Comparison of ENCODE assay signal across 8 mouse cellular contexts in genomic region chrX:77720298-77720697, GRCm38 (mm10).
DNase-seq lines count a peak whose midpoint lies in the region; ATAC-seq and TF ChIP-seq lines count a peak whose summit lies in the region.

No protein-coding gene starts in this region.

- no peaks in the 10 kb centered on the region for H3K4me1 ChIP-seq in heart, postnatal 0 days (ENCODE audit: control insufficient read depth, insufficient read depth)
- H3K4me1 ChIP-seq in heart, embryonic 12.5 days (replicated peaks): no peaks in the 10 kb centered on the region
- no peaks in the 10 kb centered on the region for H3K4me1 ChIP-seq in forebrain, embryonic 16.5 days (replicated peaks; ENCODE audit: control insufficient read depth, insufficient read depth, low read length)
- no peaks in the 10 kb centered on the region for H3K4me1 ChIP-seq in midbrain, embryonic 16.5 days (ENCODE audit: control insufficient read depth, insufficient read depth, low read length)

- no peak overlapping the region for H3K4me2 ChIP-seq in heart, postnatal 0 days (ENCODE audit: low read depth, low read length)
- no peak overlapping the region for H3K4me2 ChIP-seq in heart, embryonic 12.5 days
- no peak overlapping the region for H3K4me2 ChIP-seq in forebrain, embryonic 16.5 days (ENCODE audit: low read length)
- no peak overlapping the region for H3K4me2 ChIP-seq in midbrain, embryonic 16.5 days (ENCODE audit: low read length)

- H3K27ac ChIP-seq in heart, postnatal 0 days (ENCODE audit: low read depth): no peak overlapping the region
- no peak overlapping the region for H3K27ac ChIP-seq in heart, embryonic 12.5 days (ENCODE audit: poor library complexity, severe bottlenecking)
- no peak overlapping the region for H3K27ac ChIP-seq in forebrain, embryonic 16.5 days (ENCODE audit: low read length)
- no peak overlapping the region for H3K27ac ChIP-seq in midbrain, embryonic 16.5 days (ENCODE audit: low read length)

- H3K9ac ChIP-seq in heart, postnatal 0 days (replicated peaks; ENCODE audit: low read depth, low read length): no peak overlapping the region
- H3K9ac ChIP-seq in heart, embryonic 12.5 days: no peak overlapping the region
- no peak overlapping the region for H3K9ac ChIP-seq in forebrain, embryonic 16.5 days (replicated peaks; ENCODE audit: low read depth, low read length)
- H3K9ac ChIP-seq in midbrain, embryonic 16.5 days (ENCODE audit: low read depth, low read length): no peak overlapping the region

- no peak overlapping the region for H3K4me3 ChIP-seq in heart, postnatal 0 days (ENCODE audit: low read depth, low read length)
- no peak overlapping the region for H3K4me3 ChIP-seq in heart, embryonic 12.5 days
- H3K4me3 ChIP-seq in forebrain, embryonic 16.5 days (replicated peaks; ENCODE audit: low read length): no peak overlapping the region
- H3K4me3 ChIP-seq in midbrain, embryonic 16.5 days (ENCODE audit: low read depth, low read length): no peak overlapping the region

- ATAC-seq in heart, postnatal 0 days (ENCODE audit: insufficient read depth, low read depth): no peak
- no peak for ATAC-seq in heart, embryonic 12.5 days (ENCODE audit: insufficient number of reproducible peaks, low FRiP score)
- ATAC-seq in CD4-positive, CD25-positive, alpha-beta regulatory T cell, adult 4 months: peak; percentile 43
- peak; percentile 52 for ATAC-seq in forebrain, embryonic 16.5 days
- peak; percentile 39; the same call in 1 of the 2 replicates for ATAC-seq in midbrain, embryonic 16.5 days
- no peak for ATAC-seq in inflammation-experienced regulatory T-cells, adult 6 months

- no peak for TF ChIP-seq EP300 in heart, postnatal 0 days (IDR thresholded peaks at IDR 0.05; ENCODE audit: low read depth)

- WGBS in heart, postnatal 0 days: 4% methylated on average over 2 of the region's 2 CpGs
- 14% methylated on average over 2 of the region's 2 CpGs for WGBS in heart, embryonic 12.5 days
- 22% methylated on average over 2 of the region's 2 CpGs for WGBS in forebrain, embryonic 16.5 days
- 12% methylated on average over 2 of the region's 2 CpGs for WGBS in midbrain, embryonic 16.5 days

- no peaks in the 10 kb centered on the region for H3K36me3 ChIP-seq in heart, postnatal 0 days (replicated peaks; ENCODE audit: control insufficient read depth, insufficient read depth, low read length)
- H3K36me3 ChIP-seq in heart, embryonic 12.5 days: no peaks in the 10 kb centered on the region
- no peaks in the 10 kb centered on the region for H3K36me3 ChIP-seq in forebrain, embryonic 16.5 days (ENCODE audit: control insufficient read depth, insufficient read depth)
- no peaks in the 10 kb centered on the region for H3K36me3 ChIP-seq in midbrain, embryonic 16.5 days (ENCODE audit: control insufficient read depth, insufficient read depth, low read length)

- TF ChIP-seq CTCF in heart, postnatal 0 days (IDR thresholded peaks at IDR 0.05; ENCODE audit: low read depth): peak; percentile 72

- no peaks in the 10 kb centered on the region for H3K27me3 ChIP-seq in heart, postnatal 0 days (ENCODE audit: control insufficient read depth, insufficient read depth, low read length)
- H3K27me3 ChIP-seq in heart, embryonic 12.5 days (replicated peaks): no peaks in the 10 kb centered on the region
- no peaks in the 10 kb centered on the region for H3K27me3 ChIP-seq in forebrain, embryonic 16.5 days (replicated peaks; ENCODE audit: control insufficient read depth, insufficient read depth, low read length)
- no peaks in the 10 kb centered on the region for H3K27me3 ChIP-seq in midbrain, embryonic 16.5 days (ENCODE audit: control insufficient read depth, insufficient read depth, low read depth, low read length)

- no peaks in the 10 kb centered on the region for H3K9me3 ChIP-seq in heart, postnatal 0 days (replicated peaks; ENCODE audit: control insufficient read depth, low read length)
- H3K9me3 ChIP-seq in heart, embryonic 12.5 days (replicated peaks): no peaks in the 10 kb centered on the region
- no peaks in the 10 kb centered on the region for H3K9me3 ChIP-seq in forebrain, embryonic 16.5 days (ENCODE audit: control insufficient read depth, low read length)
- no peaks in the 10 kb centered on the region for H3K9me3 ChIP-seq in midbrain, embryonic 16.5 days (replicated peaks; ENCODE audit: control insufficient read depth, low read length, poor library complexity, severe bottlenecking)

- DNase-seq in heart, postnatal 0 days (ENCODE audit: low spot score): peak; percentile 29
- DNase-seq in c-Kit-positive CD71-positive TER-119-negative erythroid progenitor cells, embryonic 14.5 days (ENCODE audit: low read depth): peak; percentile 17
- DNase-seq in layer of hippocampus, adult 8-10 months (ENCODE audit: low spot score in 2 of 2): peak; percentile 6 to 9

Comparison
In these comparisons a context has a peak if more than half of its experiments do, and no peak if none do; other contexts are left out.
1. ATAC-seq: peak in CD4-positive, CD25-positive, alpha-beta regulatory T cell, adult 4 months (single experiment), forebrain, embryonic 16.5 days (single experiment) and midbrain, embryonic 16.5 days (single experiment); none in heart, postnatal 0 days (single experiment), heart, embryonic 12.5 days (single experiment) and inflammation-experienced regulatory T-cells, adult 6 months (single experiment).
2. Peak in every context shown above with its lines, with median percentiles within 50 percentile points of each other: DNase-seq.